Mouse (Mus musculus) neural tube, embryonic 12.5 days (tissue): ENCODE measurements around the gene Stap2. TPM values are rescaled to one million over a fixed set of nuclear protein-coding genes. Genes with fewer than 3 reads are reported as not detected.
A peak's percentile ranks its signal among the peaks of the same experiment; 100 is the strongest.

Experiments
- ATAC-seq: fragments of 200-750 bp; cut with Nextera tagmentation; 2 replicates; pipeline ENCODE4 v1.8.0; 2017; ENCODE audit warnings: low read depth, mild to moderate bottlenecking, moderate TSS enrichment, moderate library complexity; ENCODE audit not compliant: low FRiP score
- H3K27ac ChIP-seq: fragments of 300-500 bp; sonication (generic); 2 replicates; pipeline ENCODE4 v1.5.1; 2016
- H3K27me3 ChIP-seq: fragments of 300-500 bp; sonication (generic); replicated peaks from 2 replicates; pipeline ENCODE4 v1.6.1; 2016; ENCODE audit warnings: mild to moderate bottlenecking
- H3K36me3 ChIP-seq: fragments of 300-500 bp; sonication (generic); 2 replicates; pipeline ENCODE4 v1.6.1; 2016; ENCODE audit warnings: mild to moderate bottlenecking
- H3K4me1 ChIP-seq: fragments of 300-500 bp; sonication (generic); 2 replicates; pipeline ENCODE4 v1.6.1; 2016
- H3K4me2 ChIP-seq: fragments of 300-500 bp; sonication (generic); replicated peaks from 2 replicates; pipeline ENCODE4 v1.6.1; 2016; ENCODE audit warnings: mild to moderate bottlenecking
- H3K4me3 ChIP-seq: fragments of 300-500 bp; sonication (generic); 2 replicates; pipeline ENCODE4 v1.5.1; 2016
- H3K9ac ChIP-seq: fragments of 300-500 bp; sonication (generic); 2 replicates; pipeline ENCODE4 v1.6.1; 2016; ENCODE audit warnings: mild to moderate bottlenecking
- H3K9me3 ChIP-seq: fragments of 300-500 bp; sonication (generic); 2 replicates; pipeline ENCODE4 v1.6.1; 2016; ENCODE audit warnings: mild to moderate bottlenecking
- WGBS: fragments of 180-500 bp; shearing (Covaris S2); methylation state at CpG from one replicate; pipeline ENCODE4 v1.1.7; 2016; 5-methylcytosine and 5-hydroxymethylcytosine counted together
- polyA plus RNA-seq: library from polyadenylated mRNA; unstranded; fragments of >200 nt; fragmentation: Nextera tagmentation; extraction: Ambion mirVana; gene quantifications from 2 replicates; pipeline ENCODE4 v1.2.1, GENCODE M21; 2016

Stap2 gene
- polyA plus RNA-seq, 1 experiment from 2014 or later: 7.2 TPM

GRCm38 (mm10) chr17:56022989-56023290 lies 17.6 kb upstream of the Stap2 start:
- Histone ChIP-seq H3K9me3 (no peaks in the 10 kb centered on the region), H3K27ac (no peak overlapping the region), H3K27me3 (no peaks in the 10 kb centered on the region), H3K4me2 (no peak overlapping the region), H3K4me1 (peaks cover 14% of the 10 kb centered on the region), H3K9ac (no peak overlapping the region), H3K4me3 (no peak overlapping the region), H3K36me3 (peaks cover 39% of the 10 kb centered on the region)
- ATAC-seq: no peak
- WGBS: 85% methylated on average over 4 of the region's 4 CpGs

- 44% methylated on average over 2 of the region's 2 CpGs for WGBS
- Histone ChIP-seq H3K9ac (no peak overlapping the region), H3K4me3 (no peak overlapping the region), H3K27ac (no peak overlapping the region), H3K4me2 (no peak overlapping the region), H3K36me3 (peaks cover 39% of the 10 kb centered on the region), H3K4me1 (peaks cover 14% of the 10 kb centered on the region), H3K27me3 (no peaks in the 10 kb centered on the region), H3K9me3 (no peaks in the 10 kb centered on the region)
- ATAC-seq: no peak
These were observed 17.0 kb upstream of the Stap2 start for GRCm38 (mm10) chr17:56022131-56022988.

DNA sequence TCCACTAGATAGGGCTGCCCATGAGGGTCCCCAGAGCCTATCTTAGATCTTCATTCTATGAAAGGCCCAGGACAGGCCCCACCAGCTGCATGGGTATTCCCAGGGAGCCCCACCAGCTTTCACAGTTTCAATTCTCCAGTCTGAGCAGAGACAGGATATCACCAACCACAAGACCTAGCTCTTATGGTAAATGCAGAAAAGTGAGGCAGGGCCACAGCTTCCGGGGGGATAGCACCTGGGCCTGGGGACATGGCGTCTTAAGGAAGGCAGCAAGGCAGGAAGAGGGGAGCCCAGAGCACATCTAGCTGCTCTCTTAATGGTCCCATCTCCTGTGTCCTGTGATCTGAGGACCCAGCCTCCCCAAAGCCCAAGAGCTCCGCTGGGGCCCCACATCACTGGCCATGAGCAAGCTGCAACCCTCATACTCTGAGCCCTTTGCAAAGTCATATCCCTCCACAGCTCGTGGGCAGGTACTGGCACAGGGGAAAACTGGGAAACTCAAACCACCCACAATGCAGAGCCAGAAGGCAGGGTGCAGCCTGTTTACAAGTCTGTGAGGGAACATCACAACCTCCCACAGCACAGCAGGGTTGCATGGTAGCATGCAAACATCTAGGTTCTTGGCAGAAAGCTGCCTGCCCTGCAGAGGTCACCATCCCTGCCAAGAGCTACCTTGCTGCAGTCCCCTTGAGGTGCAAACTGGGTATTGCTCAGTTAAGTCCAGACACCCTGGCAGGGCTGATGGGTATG lies 16.0 kb upstream of the Stap2 start:
- Histone ChIP-seq H3K9me3 (no peaks in the 10 kb centered on the region), H3K9ac (no peak overlapping the region), H3K27ac (no peak overlapping the region), H3K4me2 (no peak overlapping the region), H3K4me3 (no peak overlapping the region), H3K27me3 (no peaks in the 10 kb centered on the region), H3K36me3 (peaks cover 48% of the 10 kb centered on the region), H3K4me1 (peaks cover 14% of the 10 kb centered on the region; the same call in 1 of the 2 replicates)
- ATAC-seq: no peak
- WGBS: 92% methylated on average over 4 of the region's 4 CpGs

GRCm38 (mm10) chr17:56020400-56021084 lies 15.2 kb upstream of the Stap2 start:
- Histone ChIP-seq H3K4me3 (no peak overlapping the region), H3K9me3 (no peaks in the 10 kb centered on the region), H3K4me2 (no peak overlapping the region), H3K4me1 (peaks cover 14% of the 10 kb centered on the region; the same call in 1 of the 2 replicates), H3K9ac (no peak overlapping the region), H3K27ac (no peak overlapping the region), H3K36me3 (peaks cover 56% of the 10 kb centered on the region), H3K27me3 (no peaks in the 10 kb centered on the region)
- 91% methylated on average over 6 of the region's 6 CpGs for WGBS
- ATAC-seq: no peak

GRCm38 (mm10) chr17:56018347-56019131 lies 13.2 kb upstream of the Stap2 start:
- ATAC-seq: 0 out of 2 replicates have a peak, but pooled peaks have one; percentile 22
- 78% methylated on average over 20 of the region's 20 CpGs for WGBS
- Histone ChIP-seq H3K9me3 (no peaks in the 10 kb centered on the region), H3K4me2 (no peak overlapping the region), H3K36me3 (peaks cover 65% of the 10 kb centered on the region), H3K9ac (no peak overlapping the region), H3K27ac (no peak overlapping the region), H3K4me1 (peaks cover 14% of the 10 kb centered on the region; the same call in 1 of the 2 replicates), H3K4me3 (no peak overlapping the region), H3K27me3 (no peaks in the 10 kb centered on the region)

DNA sequence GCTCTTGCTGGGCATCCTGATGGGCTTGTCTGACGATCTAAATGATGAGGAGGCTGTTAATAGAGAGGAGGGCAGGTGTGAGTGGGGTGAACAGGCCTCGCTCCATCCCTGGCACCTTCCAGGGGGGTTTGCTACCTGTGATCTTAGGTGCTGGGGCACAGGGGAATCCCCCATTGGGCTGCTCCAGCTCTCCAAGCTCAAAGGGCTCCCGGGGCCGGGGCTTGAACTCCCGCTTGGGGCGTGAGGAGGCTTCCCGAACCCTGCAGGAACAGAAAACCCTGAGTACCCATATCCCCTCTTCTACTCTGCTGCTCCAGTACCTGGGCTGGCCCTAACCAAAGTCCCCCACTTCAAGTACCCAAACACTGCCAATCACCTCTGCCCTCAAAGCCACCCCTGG lies 12.5 kb upstream of the Stap2 start:
- peaks cover 7% of the 10 kb centered on the region; the same call in 1 of the 2 replicates for H3K4me1 ChIP-seq
- no peaks in the 10 kb centered on the region for H3K27me3 ChIP-seq
- H3K9ac ChIP-seq: no peak overlapping the region
- no peak for ATAC-seq
- peaks cover 69% of the 10 kb centered on the region for H3K36me3 ChIP-seq
- 90% methylated on average over 7 of the region's 7 CpGs for WGBS
- no peaks in the 10 kb centered on the region for H3K9me3 ChIP-seq
- H3K4me3 ChIP-seq: no peak overlapping the region
- H3K4me2 ChIP-seq: no peak overlapping the region
- no peak overlapping the region for H3K27ac ChIP-seq

GRCm38 (mm10) chr17:56016793-56017785 lies 11.7 kb upstream of the Stap2 start:
- Histone ChIP-seq H3K9ac (no peak overlapping the region), H3K4me1 (no peaks in the 10 kb centered on the region), H3K9me3 (no peaks in the 10 kb centered on the region), H3K36me3 (peaks cover 75% of the 10 kb centered on the region), H3K4me3 (no peak overlapping the region), H3K27ac (no peak overlapping the region), H3K4me2 (no peak overlapping the region), H3K27me3 (no peaks in the 10 kb centered on the region)
- WGBS: 84% methylated on average over 15 of the region's 15 CpGs
- ATAC-seq: no peak

- peaks cover 82% of the 10 kb centered on the region for H3K36me3 ChIP-seq
- no peak for ATAC-seq
- H3K4me2 ChIP-seq: no peak overlapping the region
- H3K4me3 ChIP-seq: no peak overlapping the region
- H3K9ac ChIP-seq: no peak overlapping the region
- H3K27ac ChIP-seq: no peak overlapping the region
- no peaks in the 10 kb centered on the region for H3K27me3 ChIP-seq
- WGBS: 84% methylated on average over 8 of the region's 8 CpGs
- H3K9me3 ChIP-seq: no peaks in the 10 kb centered on the region
- H3K4me1 ChIP-seq: peaks cover 1% of the 10 kb centered on the region; the same call in 1 of the 2 replicates
These were observed 11.0 kb upstream of the Stap2 start for GRCm38 (mm10) chr17:56016382-56016781.

DNA sequence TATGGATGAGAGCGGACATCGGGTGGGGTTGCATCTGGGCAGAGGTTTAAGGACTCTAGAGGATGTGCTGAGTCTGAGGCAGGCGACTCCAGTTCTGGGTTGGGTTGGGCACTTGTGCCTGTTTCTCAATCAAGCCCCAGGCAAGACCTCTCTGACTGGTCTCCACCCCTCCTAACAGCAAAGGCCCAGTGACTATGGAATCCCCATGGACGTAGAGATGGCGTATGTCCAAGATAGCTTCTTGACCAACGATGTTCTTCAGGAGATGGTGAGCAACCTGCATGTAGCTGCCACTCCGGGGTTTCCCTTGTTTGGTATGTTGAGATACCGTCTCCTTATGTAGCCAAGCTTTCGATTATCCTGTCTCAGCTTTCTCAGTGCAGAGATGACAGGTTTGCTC lies 9.9 kb upstream of the Stap2 start:
- Histone ChIP-seq H3K36me3 (peaks cover 87% of the 10 kb centered on the region), H3K4me1 (peaks cover 12% of the 10 kb centered on the region), H3K9ac (no peak overlapping the region), H3K27me3 (no peaks in the 10 kb centered on the region), H3K27ac (no peak overlapping the region), H3K9me3 (no peaks in the 10 kb centered on the region), H3K4me2 (no peak overlapping the region), H3K4me3 (no peak overlapping the region)
- ATAC-seq: no peak
- WGBS: 96% methylated on average over 9 of the region's 9 CpGs

DNA sequence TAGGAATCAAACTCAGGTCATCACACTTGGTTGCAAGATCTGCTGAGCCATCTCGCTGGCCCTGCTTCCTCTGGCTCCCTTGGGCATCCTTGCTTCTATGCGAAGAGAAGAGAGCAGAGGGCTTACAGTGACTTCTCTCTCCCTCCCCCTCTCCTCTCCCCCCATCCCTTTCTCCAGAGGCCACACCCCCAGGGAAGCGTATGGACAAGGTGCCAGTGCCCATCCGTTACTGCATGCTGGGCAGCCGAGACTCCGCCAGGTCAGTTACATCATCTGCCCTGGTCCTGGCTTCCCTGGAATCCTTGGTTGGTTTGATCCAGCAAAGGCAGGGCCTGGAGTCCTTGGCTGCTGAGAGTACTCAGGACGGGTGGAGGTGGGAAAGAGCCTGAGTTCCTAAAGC lies 6.1 kb upstream of the Stap2 start:
- Histone ChIP-seq H3K9me3 (no peaks in the 10 kb centered on the region), H3K4me2 (peak overlapping the region; percentile 93), H3K36me3 (peaks cover 51% of the 10 kb centered on the region), H3K4me1 (peaks cover 24% of the 10 kb centered on the region), H3K27me3 (no peaks in the 10 kb centered on the region), H3K27ac (no peak overlapping the region), H3K4me3 (no peak overlapping the region), H3K9ac (peak overlapping the region; percentile 5; the same call in 1 of the 2 replicates)
- ATAC-seq: no peak
- WGBS: 87% methylated on average over 7 of the region's 7 CpGs

- Histone ChIP-seq H3K4me1 (peaks cover 24% of the 10 kb centered on the region), H3K27ac (no peak overlapping the region)
These were observed 5.3 kb upstream of the Stap2 start for GRCm38 (mm10) chr17:56010681-56011080.

More at GRCm38 (mm10) chr17:56010681-56011080, 5.3 kb upstream of the Stap2 start:
- Histone ChIP-seq H3K9me3 (no peaks in the 10 kb centered on the region), H3K27me3 (no peaks in the 10 kb centered on the region), H3K36me3 (peaks cover 43% of the 10 kb centered on the region), H3K4me3 (0 out of 2 replicates have a peak overlapping the region, but pooled peaks have one; percentile 68), H3K9ac (peak overlapping the region; percentile 73), H3K4me2 (peak overlapping the region; percentile 93)
- no peak for ATAC-seq
- WGBS: 10% methylated on average over 9 of the region's 9 CpGs
